Mouse (Mus musculus) thymus, postnatal 0 days (tissue): ENCODE data around the gene Mmrn2. TPM values are rescaled to one million over a fixed set of nuclear protein-coding genes. Genes with fewer than 3 reads are reported as not detected.
"Not testable (repeated sequence)": the region's sequence is repeated elsewhere in the genome, so short reads cannot be mapped to it uniquely, and the experiment has no call there.

Source experiments
- DNase-seq: peaks from one replicate; pipeline ENCODE4 v3.0.0-alpha.2; 2015; ENCODE audit warnings: low spot score
- polyA plus RNA-seq: library from polyadenylated mRNA; unstranded; fragments of >200 nt; fragmentation: Nextera tagmentation; extraction: Ambion mirVana; gene quantifications from 2 replicates; pipeline ENCODE4 v1.2.1, GENCODE M21; 2015

The Mmrn2 gene
- polyA plus RNA-seq, 1 experiment from 2014 or later, result 3.3 TPM

DNA sequence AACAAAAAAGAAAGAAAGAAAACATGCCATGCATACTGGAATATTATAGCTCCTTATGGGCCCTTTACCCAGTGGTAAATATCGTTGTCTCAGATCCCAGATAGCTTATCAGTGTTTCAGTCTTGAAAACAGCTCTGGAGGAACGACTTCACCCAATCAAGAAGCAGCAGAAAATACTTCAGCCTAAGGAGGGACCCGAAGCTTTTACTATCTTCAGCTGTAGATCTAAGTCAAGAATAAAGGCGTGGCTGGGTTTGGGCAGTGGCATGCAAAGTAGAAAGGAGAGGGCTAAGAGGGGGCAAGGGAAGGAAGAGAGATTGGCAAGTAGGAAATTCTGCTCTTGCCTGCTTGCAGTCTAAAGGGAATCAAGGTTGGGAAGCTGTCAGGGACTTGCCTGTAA is 13.1 kb upstream of the Mmrn2 start:
- no peak for DNase-seq

DNA sequence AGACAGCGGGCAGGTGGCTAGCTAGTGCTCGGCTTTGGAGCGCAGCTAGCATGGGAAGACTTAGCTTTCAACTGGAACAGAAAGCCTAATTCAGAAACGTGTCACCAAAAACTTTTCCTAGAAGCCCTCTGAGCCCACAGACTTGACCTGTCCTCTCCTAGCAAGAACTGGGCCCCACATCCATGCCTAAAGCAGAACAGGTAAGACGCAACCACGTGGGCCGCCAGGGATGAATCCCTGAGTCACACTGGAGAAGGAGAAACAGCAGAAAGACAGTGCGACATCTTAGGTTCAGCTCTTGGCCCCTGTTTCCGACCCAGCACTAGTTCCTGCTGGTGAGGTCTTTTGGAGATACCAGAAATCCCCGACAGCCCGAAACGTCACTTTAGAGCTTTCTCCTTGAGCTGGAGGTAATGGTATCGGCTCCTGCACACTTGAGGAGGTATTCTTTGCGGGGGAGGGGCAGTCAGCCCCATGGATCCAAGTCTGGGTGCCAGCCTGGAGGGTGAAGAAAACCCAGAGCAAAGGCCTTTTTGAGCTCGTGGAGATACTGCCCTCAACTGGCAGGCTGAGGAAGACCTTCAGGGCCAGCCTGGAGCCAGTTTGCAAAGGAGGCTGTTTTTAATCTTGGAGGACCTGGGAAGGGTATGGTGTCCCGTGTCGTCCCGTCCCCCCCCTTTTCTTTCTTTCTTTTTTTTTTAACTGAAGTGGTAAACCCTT is 12.4 kb upstream of the Mmrn2 start:
- peak; percentile 25 for DNase-seq

- DNase-seq, result peak; percentile 10
These were observed 11.6 kb upstream of the Mmrn2 start for GRCm38 (mm10) chr14:34363490-34364253.

- not testable (repeated sequence) for DNase-seq
These were observed 10.8 kb upstream of the Mmrn2 start for GRCm38 (mm10) chr14:34364254-34365146.

GRCm38 (mm10) chr14:34365147-34365507 is 10.1 kb upstream of the Mmrn2 start:
- no peak for DNase-seq

DNA sequence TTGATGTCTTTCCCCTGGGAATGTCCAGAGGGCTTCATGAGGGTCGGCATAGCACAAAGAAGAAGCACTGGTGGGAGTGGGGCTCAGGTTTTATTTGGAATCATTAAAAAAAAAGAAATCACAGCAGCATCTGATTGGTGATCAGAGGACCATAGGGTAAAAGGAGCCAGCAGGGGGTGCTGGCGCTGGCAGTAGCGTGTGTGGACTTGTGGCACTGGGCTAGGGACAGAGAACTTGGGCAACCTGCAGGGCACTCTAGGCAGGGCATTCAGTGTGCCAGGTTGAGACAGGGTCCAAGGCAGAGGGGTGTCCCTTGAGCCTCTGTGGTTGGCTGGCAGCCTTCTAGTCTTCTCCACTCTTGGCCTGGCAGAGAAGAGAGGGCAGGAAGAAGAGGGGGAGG is 5.1 kb upstream of the Mmrn2 start:
- no peak for DNase-seq

- no peak for DNase-seq
These were observed 4.3 kb upstream of the Mmrn2 start for GRCm38 (mm10) chr14:34370921-34371320.

DNA sequence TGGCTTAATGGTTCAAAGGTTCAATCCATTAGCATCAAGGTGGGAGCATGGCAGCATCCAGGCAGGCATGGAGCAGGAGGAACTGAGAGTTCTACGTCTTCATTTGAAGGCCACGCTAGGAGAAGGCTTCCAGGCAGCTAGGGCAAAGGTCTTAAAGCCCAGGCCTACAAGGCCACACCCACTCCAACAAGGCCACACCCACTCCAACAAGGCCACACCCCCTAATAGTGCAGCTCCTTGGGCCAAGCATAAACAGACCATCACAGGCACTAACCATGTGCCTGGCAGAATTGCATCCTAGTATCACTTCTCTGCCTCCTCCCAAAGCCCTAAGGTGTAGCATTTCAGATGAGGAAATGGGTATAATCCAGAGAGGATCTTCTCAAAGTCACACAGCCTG is 3.5 kb upstream of the Mmrn2 start:
- no peak for DNase-seq

DNA sequence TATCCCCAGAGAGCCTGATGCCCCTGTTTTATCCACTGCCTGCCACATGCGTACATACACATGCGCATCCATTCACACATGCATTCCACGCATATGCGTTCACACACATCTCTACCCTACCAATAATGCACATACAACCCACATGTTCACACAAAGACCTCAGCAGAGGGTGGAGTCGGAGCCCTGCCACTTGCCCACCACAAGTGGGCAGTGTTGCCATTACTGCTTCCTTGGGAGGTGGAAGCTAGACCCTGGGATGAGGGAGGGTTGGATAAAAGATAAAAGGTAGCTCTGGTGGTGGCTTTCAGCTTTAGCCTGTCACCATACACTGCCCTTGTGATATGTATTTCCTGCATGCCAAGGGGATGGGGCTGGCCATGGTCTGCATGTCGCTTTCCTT is 2.6 kb upstream of the Mmrn2 start:
- no peak for DNase-seq

DNA sequence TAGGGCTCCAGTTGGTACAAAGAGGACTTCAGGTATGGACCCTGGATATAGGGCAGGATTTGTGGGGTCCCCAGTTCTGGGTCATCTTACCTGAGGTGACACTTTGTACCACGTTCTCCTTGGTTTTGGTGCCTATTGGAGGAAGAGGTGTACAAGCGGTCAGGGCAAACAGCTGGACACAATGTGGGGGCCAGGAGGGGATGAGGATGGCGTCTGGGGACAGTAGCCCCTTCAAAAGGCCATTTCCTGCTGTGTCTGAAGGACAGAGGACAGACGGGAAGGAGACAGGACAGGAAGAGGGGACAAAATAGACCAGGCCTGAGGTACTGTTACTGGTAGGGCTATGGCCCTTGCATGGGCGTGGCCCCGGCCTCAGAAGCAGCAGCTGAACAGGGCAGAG is 1.7 kb upstream of the Mmrn2 start:
- DNase-seq, result no peak

DNA sequence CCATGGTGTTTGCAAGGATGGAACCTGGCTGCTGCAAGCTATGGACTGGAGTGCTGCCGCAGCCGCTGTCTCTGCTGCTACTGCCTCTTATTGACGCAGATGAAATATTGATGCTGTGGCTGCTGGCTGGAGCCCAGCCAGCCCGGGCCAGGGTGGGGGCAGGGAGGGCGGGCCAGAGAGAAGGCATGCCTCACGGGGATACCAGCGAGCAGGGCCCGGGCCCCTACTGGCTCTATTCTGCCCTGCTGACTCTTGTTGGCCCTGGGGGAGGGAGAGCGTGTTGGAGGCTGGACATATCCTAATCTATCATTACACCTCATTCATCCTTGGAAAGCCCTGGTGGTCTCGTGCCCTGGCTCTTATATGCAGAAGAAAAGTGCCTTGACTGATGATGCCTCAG is 688 bp upstream of the Mmrn2 start, which contains the start of gene Sncg:
Gene Sncg, minus strand, starts transcription at position 213 of the 400 bp plus-strand sequence.
- no peak for DNase-seq

DNA sequence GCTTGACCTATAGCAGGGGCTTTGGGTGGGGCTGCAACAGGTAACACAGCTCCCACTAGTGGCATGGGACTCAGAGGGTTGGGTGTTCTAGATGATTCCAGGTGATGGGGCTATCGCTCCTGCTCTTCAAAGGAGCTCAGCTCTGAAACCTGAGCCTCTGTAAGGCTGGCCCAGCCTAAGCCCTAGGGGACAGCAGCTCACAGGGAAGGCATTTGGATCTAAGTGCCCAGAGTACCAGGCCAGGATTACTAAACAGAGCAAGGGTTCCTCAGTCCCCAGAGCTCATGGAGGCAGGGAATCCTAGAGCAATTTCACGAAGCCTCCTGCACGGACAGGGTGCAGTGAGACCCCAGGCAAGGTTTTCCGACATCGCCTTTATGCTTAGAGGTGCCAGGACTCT is 676 bp downstream of the Mmrn2 start:
- no peak for DNase-seq

DNA sequence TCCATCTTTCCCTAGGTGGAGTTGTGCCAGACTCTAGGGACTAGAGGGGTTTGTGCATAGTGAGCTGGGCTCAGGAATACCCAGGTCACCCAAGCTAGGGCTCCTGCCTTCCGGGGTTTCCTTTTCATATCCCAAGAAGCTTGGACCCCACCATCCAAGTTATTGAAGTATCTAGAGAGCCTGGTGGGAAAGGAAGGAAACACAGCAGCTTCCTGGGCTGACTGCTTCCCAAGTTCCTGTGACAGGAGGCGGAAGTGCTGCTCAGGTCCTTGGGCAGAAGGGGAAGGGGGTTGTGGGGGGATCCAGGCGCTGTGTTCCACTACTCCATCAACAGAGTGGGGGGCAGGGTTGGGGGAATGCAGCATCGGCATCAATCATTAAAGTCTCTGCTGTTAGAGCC is 1.9 kb downstream of the Mmrn2 start:
- DNase-seq, result no peak

DNA sequence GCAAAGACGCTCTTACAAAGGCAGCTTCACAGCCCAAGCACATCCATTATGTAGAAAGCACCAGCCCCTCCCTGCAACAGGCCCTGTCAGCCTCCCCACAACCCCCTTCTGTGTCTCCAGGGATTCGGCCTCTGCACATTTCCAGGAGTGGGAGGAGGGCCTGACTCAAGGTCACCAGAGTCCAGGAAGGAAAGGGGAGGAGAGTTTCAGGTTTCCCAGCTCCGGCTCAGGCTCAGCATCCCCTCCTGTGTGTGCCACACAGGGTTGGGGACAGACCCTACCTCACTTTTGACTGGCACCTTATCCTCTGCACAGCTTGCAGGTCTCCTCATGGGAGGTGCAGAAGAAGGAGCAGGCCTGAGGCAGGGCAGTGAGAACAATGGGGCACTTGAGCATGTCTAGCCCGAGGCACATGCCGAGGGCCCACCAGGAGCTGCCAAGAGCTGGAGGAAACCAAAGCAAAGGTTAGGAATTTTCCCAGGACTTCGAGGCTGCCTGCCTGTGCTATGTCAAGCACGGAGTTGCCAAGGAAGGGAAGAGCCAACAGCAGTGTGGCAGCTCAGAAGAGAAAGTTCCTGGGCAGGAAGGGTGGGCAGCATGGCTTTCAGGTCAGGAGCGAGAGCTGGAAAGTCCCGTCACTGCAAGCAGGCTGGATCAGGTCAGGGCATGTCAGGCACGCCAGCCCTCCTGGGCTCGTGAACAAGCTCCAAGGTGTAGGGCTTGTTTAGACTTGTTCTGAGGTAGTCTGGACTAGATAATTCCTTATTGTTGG is 3.5 kb downstream of the Mmrn2 start:
- DNase-seq, result no peak

GRCm38 (mm10) chr14:34382921-34383704 is 7.8 kb downstream of the Mmrn2 start:
- DNase-seq, result no peak

DNA sequence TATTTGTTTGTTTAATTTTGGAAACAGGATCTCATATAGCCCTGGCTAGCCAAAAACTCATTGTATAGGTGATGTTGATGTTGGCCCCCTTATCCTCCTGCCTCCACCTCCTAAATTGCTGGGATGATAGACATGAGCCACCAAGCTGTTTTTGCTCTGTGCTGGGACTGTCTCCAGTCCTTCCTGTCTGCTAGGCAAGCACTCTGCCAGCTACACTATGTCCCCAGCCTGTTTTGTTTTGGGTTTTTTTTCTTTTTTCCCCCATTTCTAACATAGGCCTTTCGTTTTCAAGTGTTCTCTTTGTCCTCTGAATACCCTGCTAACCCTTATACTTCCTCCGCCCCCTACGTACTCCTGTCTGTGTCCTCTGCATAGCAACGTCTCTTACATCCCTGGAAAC is 18.0 kb downstream of the Mmrn2 start:
- DNase-seq, result no peak

DNA sequence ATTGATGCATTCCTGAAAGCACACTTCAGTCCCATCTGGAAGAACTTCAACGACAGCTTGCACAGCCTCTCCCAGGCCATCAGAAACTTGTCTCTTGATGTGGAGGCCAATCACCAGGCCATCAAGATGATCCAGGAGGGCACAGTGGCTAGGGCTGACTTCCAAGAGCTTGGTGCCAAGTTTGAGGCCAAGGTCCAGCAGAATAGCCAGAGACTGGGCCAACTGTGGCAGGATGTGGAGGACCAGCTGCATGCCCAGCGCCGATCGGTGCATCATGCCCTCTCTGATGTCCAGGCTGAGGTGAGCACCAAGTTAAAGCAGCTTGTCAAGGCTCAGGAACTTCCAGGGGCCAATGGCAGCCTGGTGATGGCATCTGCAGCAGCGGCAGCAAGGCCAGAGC is 22.6 kb downstream of the Mmrn2 start:
- no peak for DNase-seq

DNA sequence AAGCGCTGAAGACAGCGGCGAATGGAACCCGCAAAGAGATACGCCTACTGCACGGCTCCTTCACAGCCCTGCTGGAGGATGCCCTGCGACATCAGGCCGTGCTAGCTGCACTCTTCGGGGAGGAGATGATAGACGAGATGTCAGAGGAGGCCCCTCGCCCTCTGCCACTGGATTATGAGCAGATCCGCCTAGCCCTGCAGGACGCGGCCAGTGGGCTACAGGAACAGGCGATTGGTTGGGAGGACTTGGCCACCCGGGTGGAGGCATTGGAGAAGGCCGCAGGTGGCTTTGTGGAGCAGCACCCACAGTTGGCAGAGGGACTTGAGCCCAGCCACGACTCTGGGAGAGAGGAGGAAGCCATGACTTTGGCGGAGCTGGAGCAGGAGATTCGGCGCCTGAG is 23.6 kb downstream of the Mmrn2 start:
- DNase-seq, result no peak

DNA sequence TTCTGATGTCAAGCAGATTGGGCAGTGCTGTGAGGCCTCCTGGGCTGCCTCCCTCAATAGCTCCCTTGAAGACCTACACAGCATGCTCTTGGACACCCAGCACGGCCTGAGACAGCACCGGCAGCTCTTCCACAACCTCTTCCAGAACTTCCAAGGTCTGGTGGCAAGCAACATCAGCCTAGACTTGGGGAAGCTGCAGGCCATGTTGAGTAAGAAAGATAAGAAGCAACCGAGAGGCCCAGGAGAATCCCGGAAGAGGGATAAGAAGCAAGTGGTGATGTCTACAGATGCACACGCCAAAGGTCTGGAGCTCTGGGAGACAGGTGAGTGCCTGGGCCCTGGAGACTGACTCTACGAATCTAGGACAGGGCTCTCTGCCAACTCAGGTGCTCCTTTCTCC is 24.0 kb downstream of the Mmrn2 start:
- DNase-seq, result no peak

- DNase-seq, result no peak
These were observed 24.8 kb downstream of the Mmrn2 start for GRCm38 (mm10) chr14:34400021-34400420.
